Mouse (Mus musculus) macrophage (primary cell): Measurements from ENCODE around the gene Ran. TPM values are rescaled to one million over a fixed set of nuclear protein-coding genes. Genes with fewer than 3 reads are reported as not detected.

Experiments
- H3K27ac ChIP-seq: fragments of 350-480 bp; formaldehyde crosslinking; 2 replicates; pipeline ENCODE4 v1.9.0; 2021
- H3K36me3 ChIP-seq: fragments of 350-480 bp; formaldehyde crosslinking; 2 replicates; pipeline ENCODE4 v1.9.0; 2021; ENCODE audit errors: inconsistent target
- H3K4me3 ChIP-seq: fragments of 350-480 bp; formaldehyde crosslinking; 2 replicates; pipeline ENCODE4 v1.9.0; 2021; ENCODE audit errors: inconsistent target
- H3K79me2 ChIP-seq: fragments of 350-480 bp; formaldehyde crosslinking; 2 replicates; pipeline ENCODE4 v1.9.0; 2021; ENCODE audit errors: inconsistent target
- WGBS: methylation state at CpG from one replicate; pipeline ENCODE4 v1.1.7; 2026; ENCODE audit warnings: inconsistent platforms; ENCODE audit not compliant: missing documents; 5-methylcytosine and 5-hydroxymethylcytosine counted together
- polyA plus RNA-seq: library from polyadenylated mRNA; stranded (reverse); fragments of 250-400 nt; gene quantifications from 3 replicates; pipeline ENCODE4 v1.2.4, GENCODE M21; 2018; ENCODE audit warnings: inconsistent platforms

Ran gene
- polyA plus RNA-seq, 1 experiment from 2014 or later: 57.8 TPM

- peaks cover 15% of the 10 kb centered on the region for H3K79me2 ChIP-seq
- 98% methylated on average over 3 of the region's 3 CpGs for WGBS
- H3K36me3 ChIP-seq: peaks cover 4% of the 10 kb centered on the region; the same call in 1 of the 2 replicates
- H3K4me3 ChIP-seq: no peak overlapping the region
- H3K27ac ChIP-seq: no peak overlapping the region
These were observed 6.3 kb downstream of the Ran start for GRCm38 (mm10) chr5:129026171-129026570.

- peaks cover 11% of the 10 kb centered on the region for H3K79me2 ChIP-seq
- no peak overlapping the region for H3K4me3 ChIP-seq
- peaks cover 4% of the 10 kb centered on the region; the same call in 1 of the 2 replicates for H3K36me3 ChIP-seq
- 89% methylated on average over 1 of the region's 1 CpGs for WGBS
- H3K27ac ChIP-seq: no peak overlapping the region
These were observed 6.8 kb downstream of the Ran start for GRCm38 (mm10) chr5:129026637-129027036.

- no peaks in the 10 kb centered on the region for H3K79me2 ChIP-seq
- 83% methylated on average over 5 of the region's 5 CpGs for WGBS
These were observed 9.4 kb downstream of the Ran start for GRCm38 (mm10) chr5:129029131-129029723.

GRCm38 (mm10) chr5:129036678-129037077 is 16.8 kb downstream of the Ran start:
- Histone ChIP-seq H3K79me2 (no peaks in the 10 kb centered on the region), H3K36me3 (no peaks in the 10 kb centered on the region), H3K27ac (no peak overlapping the region), H3K4me3 (no peak overlapping the region)
- 96% methylated on average over 5 of the region's 5 CpGs for WGBS

More at GRCm38 (mm10) chr5:129029131-129029723, 9.4 kb downstream of the Ran start:
- Histone ChIP-seq H3K36me3 (no peaks in the 10 kb centered on the region), H3K27ac (no peak overlapping the region), H3K4me3 (no peak overlapping the region)

- no peak overlapping the region for H3K27ac ChIP-seq
- H3K79me2 ChIP-seq: no peaks in the 10 kb centered on the region
- no peaks in the 10 kb centered on the region for H3K36me3 ChIP-seq
- H3K4me3 ChIP-seq: no peak overlapping the region
- 86% methylated on average over 7 of the region's 7 CpGs for WGBS
These were observed 17.9 kb downstream of the Ran start for GRCm38 (mm10) chr5:129037739-129038138.

- no peak overlapping the region for H3K27ac ChIP-seq
- H3K79me2 ChIP-seq: no peaks in the 10 kb centered on the region
- H3K36me3 ChIP-seq: no peaks in the 10 kb centered on the region
- H3K4me3 ChIP-seq: no peak overlapping the region
- WGBS: 83% methylated on average over 23 of the region's 26 CpGs
These were observed 26.0 kb downstream of the Ran start for GRCm38 (mm10) chr5:129045641-129046580.

GRCm38 (mm10) chr5:129049372-129049771 is 29.5 kb downstream of the Ran start:
- WGBS: 89% methylated on average over 9 of the region's 9 CpGs

GRCm38 (mm10) chr5:129051910-129052309 is 32.0 kb downstream of the Ran start:
- no peaks in the 10 kb centered on the region for H3K36me3 ChIP-seq

More at GRCm38 (mm10) chr5:129049372-129049771, 29.5 kb downstream of the Ran start:
- no peak overlapping the region for H3K27ac ChIP-seq
- no peaks in the 10 kb centered on the region for H3K36me3 ChIP-seq
- H3K4me3 ChIP-seq: no peak overlapping the region
- no peaks in the 10 kb centered on the region for H3K79me2 ChIP-seq

GRCm38 (mm10) chr5:129052636-129053355 is 32.9 kb downstream of the Ran start:
- WGBS: 51% methylated on average over 20 of the region's 20 CpGs
- no peaks in the 10 kb centered on the region for H3K79me2 ChIP-seq

More at GRCm38 (mm10) chr5:129051910-129052309, 32.0 kb downstream of the Ran start:
- 83% methylated on average over 2 of the region's 3 CpGs for WGBS
- Histone ChIP-seq H3K4me3 (no peak overlapping the region), H3K79me2 (no peaks in the 10 kb centered on the region), H3K27ac (no peak overlapping the region)

GRCm38 (mm10) chr5:129054675-129055284 is 34.9 kb downstream of the Ran start:
- Histone ChIP-seq H3K79me2 (no peaks in the 10 kb centered on the region), H3K4me3 (no peak overlapping the region), H3K36me3 (no peaks in the 10 kb centered on the region), H3K27ac (no peak overlapping the region)
- WGBS: 74% methylated on average over 9 of the region's 9 CpGs

More at GRCm38 (mm10) chr5:129052636-129053355, 32.9 kb downstream of the Ran start:
- Histone ChIP-seq H3K27ac (no peak overlapping the region), H3K4me3 (no peak overlapping the region), H3K36me3 (no peaks in the 10 kb centered on the region)

- H3K79me2 ChIP-seq: no peaks in the 10 kb centered on the region
- H3K4me3 ChIP-seq: no peak overlapping the region
- H3K36me3 ChIP-seq: no peaks in the 10 kb centered on the region
- 78% methylated on average over 3 of the region's 3 CpGs for WGBS
- H3K27ac ChIP-seq: no peak overlapping the region
These were observed 39.2 kb downstream of the Ran start for GRCm38 (mm10) chr5:129059116-129059515.

GRCm38 (mm10) chr5:129061579-129061978 is 41.7 kb downstream of the Ran start:
- 21% methylated on average over 13 of the region's 13 CpGs for WGBS

GRCm38 (mm10) chr5:129063037-129063791 is 43.3 kb downstream of the Ran start:
- Histone ChIP-seq H3K4me3 (no peak overlapping the region), H3K36me3 (no peaks in the 10 kb centered on the region), H3K27ac (no peak overlapping the region), H3K79me2 (no peaks in the 10 kb centered on the region)
- 3% methylated on average over 21 of the region's 21 CpGs for WGBS

More at GRCm38 (mm10) chr5:129061579-129061978, 41.7 kb downstream of the Ran start:
- H3K4me3 ChIP-seq: no peak overlapping the region
- no peaks in the 10 kb centered on the region for H3K36me3 ChIP-seq
- no peak overlapping the region for H3K27ac ChIP-seq
- no peaks in the 10 kb centered on the region for H3K79me2 ChIP-seq

GRCm38 (mm10) chr5:129063792-129064087 is 43.9 kb downstream of the Ran start:
- no peaks in the 10 kb centered on the region for H3K36me3 ChIP-seq
- WGBS: 69% methylated on average over 8 of the region's 8 CpGs
- no peaks in the 10 kb centered on the region for H3K79me2 ChIP-seq
- no peak overlapping the region for H3K27ac ChIP-seq
- H3K4me3 ChIP-seq: no peak overlapping the region
